In genomic region chr11:62553633-62554032, GRCm38 (mm10) we compare ENCODE assay signal across 8 mouse cellular contexts. TPM values are rescaled to one million over a fixed set of nuclear protein-coding genes. Genes with fewer than 3 reads are reported as not detected.
DNase-seq lines count a peak whose midpoint lies in the region; ATAC-seq and TF ChIP-seq lines count a peak whose summit lies in the region.

No protein-coding gene starts in this region.

- no peak overlapping the region for H3K27ac ChIP-seq in kidney, embryonic 15.5 days
- no peak overlapping the region for H3K27ac ChIP-seq in cortical plate, adult 2 months (ENCODE audit: insufficient read depth, low read length)
- no peak overlapping the region for H3K27ac ChIP-seq in hindbrain, embryonic 16.5 days (ENCODE audit: low read depth, low read length)
- H3K27ac ChIP-seq in midbrain, embryonic 16.5 days (ENCODE audit: low read length): no peak overlapping the region

- H3K4me2 ChIP-seq in kidney, embryonic 15.5 days: peak overlapping the region; percentile 90
- H3K4me2 ChIP-seq in hindbrain, embryonic 16.5 days (ENCODE audit: low read length): peak overlapping the region; percentile 80
- H3K4me2 ChIP-seq in midbrain, embryonic 16.5 days (ENCODE audit: low read length): peak overlapping the region; percentile 99

- ATAC-seq in kidney, embryonic 15.5 days (replicated peaks; ENCODE audit: low FRiP score): no peak
- ATAC-seq in hindbrain, embryonic 16.5 days: no peak
- ATAC-seq in midbrain, embryonic 16.5 days: no peak

- H3K27me3 ChIP-seq in kidney, embryonic 15.5 days: no peaks in the 10 kb centered on the region
- no peaks in the 10 kb centered on the region for H3K27me3 ChIP-seq in hindbrain, embryonic 16.5 days (replicated peaks; ENCODE audit: control insufficient read depth, insufficient read depth, low read length)
- no peaks in the 10 kb centered on the region for H3K27me3 ChIP-seq in midbrain, embryonic 16.5 days (ENCODE audit: control insufficient read depth, insufficient read depth, low read depth, low read length)

- H3K9me3 ChIP-seq in kidney, embryonic 15.5 days (replicated peaks): no peaks in the 10 kb centered on the region
- H3K9me3 ChIP-seq in hindbrain, embryonic 16.5 days (ENCODE audit: control insufficient read depth, low read length): no peaks in the 10 kb centered on the region
- no peaks in the 10 kb centered on the region for H3K9me3 ChIP-seq in midbrain, embryonic 16.5 days (replicated peaks; ENCODE audit: control insufficient read depth, low read length, poor library complexity, severe bottlenecking)

- no peak for TF ChIP-seq POLR2A in cortical plate, adult 2 months (IDR thresholded peaks at IDR 0.05; ENCODE audit: extremely low read depth, insufficient read depth, low read length)

- TF ChIP-seq CTCF in cortical plate, adult 2 months (IDR thresholded peaks at IDR 0.05; ENCODE audit: extremely low read depth, insufficient read depth, low read length): no peak

- peaks cover 35% of the 10 kb centered on the region for H3K4me1 ChIP-seq in kidney, embryonic 15.5 days
- H3K4me1 ChIP-seq in cortical plate, adult 2 months (ENCODE audit: control insufficient read depth, insufficient read depth, low read length): peaks cover 5% of the 10 kb centered on the region; the same call in 1 of the 2 replicates
- H3K4me1 ChIP-seq in hindbrain, embryonic 16.5 days (ENCODE audit: control insufficient read depth, insufficient read depth, low read depth, low read length): peaks cover 27% of the 10 kb centered on the region
- H3K4me1 ChIP-seq in midbrain, embryonic 16.5 days (ENCODE audit: control insufficient read depth, insufficient read depth, low read length): peaks cover 44% of the 10 kb centered on the region

- WGBS in kidney, embryonic 15.5 days: 80% methylated on average over 5 of the region's 5 CpGs
- WGBS in hindbrain, embryonic 16.5 days: 84% methylated on average over 5 of the region's 5 CpGs
- WGBS in midbrain, embryonic 16.5 days: 80% methylated on average over 5 of the region's 5 CpGs

- H3K4me3 ChIP-seq in kidney, embryonic 15.5 days (replicated peaks): peak overlapping the region; percentile 52
- H3K4me3 ChIP-seq in cortical plate, adult 2 months (ENCODE audit: insufficient read depth, low read length): peak overlapping the region; percentile 47
- peak overlapping the region; percentile 48 for H3K4me3 ChIP-seq in hindbrain, embryonic 16.5 days (ENCODE audit: low read length)
- peak overlapping the region; percentile 53 for H3K4me3 ChIP-seq in midbrain, embryonic 16.5 days (ENCODE audit: low read depth, low read length)

- no peak for DNase-seq in kidney, postnatal 36 days
- DNase-seq in urinary bladder, postnatal 10 days (ENCODE audit: low spot score): no peak
- no peak for DNase-seq in retina, postnatal 1 day
- DNase-seq in left cerebral cortex, postnatal 10 days (ENCODE audit: extremely low spot score in 1 of 2, low spot score in 2 of 2): no peak

- peaks cover 26% of the 10 kb centered on the region for H3K36me3 ChIP-seq in kidney, embryonic 15.5 days
- H3K36me3 ChIP-seq in hindbrain, embryonic 16.5 days (ENCODE audit: control insufficient read depth, insufficient read depth, low read length): peaks cover 10% of the 10 kb centered on the region
- no peaks in the 10 kb centered on the region for H3K36me3 ChIP-seq in midbrain, embryonic 16.5 days (ENCODE audit: control insufficient read depth, insufficient read depth, low read length)

- intact Hi-C loops in left cerebral cortex, postnatal 10 days (cut with DNase I): no loop called here

- peak overlapping the region; percentile 53 for H3K9ac ChIP-seq in kidney, embryonic 15.5 days
- peak overlapping the region; percentile 27 for H3K9ac ChIP-seq in hindbrain, embryonic 16.5 days (ENCODE audit: low read depth, low read length)
- H3K9ac ChIP-seq in midbrain, embryonic 16.5 days (ENCODE audit: low read depth, low read length): peak overlapping the region; percentile 66; the same call in 1 of the 2 replicates

RNA-seq across cellular contexts. Expression of gene Ubb, which starts 2.7 kb away (rescaled TPM):
- 3,192 and 3,248 TPM in 2 replicates for polyA plus RNA-seq in kidney, embryonic 15.5 days (2015; fragmentation: Nextera tagmentation; extraction: Ambion mirVana)
- 3,210 and 3,262 TPM in 2 replicates for polyA plus RNA-seq in cortical plate, adult 2 months (2012; rRNA removed)
- 4,470 and 4,568 TPM in 2 replicates for polyA plus RNA-seq in hindbrain, embryonic 16.5 days (2015; fragmentation: Nextera tagmentation; extraction: Ambion mirVana)
- 4,809 and 4,815 TPM in 2 replicates for polyA plus RNA-seq in midbrain, embryonic 16.5 days (2015; fragmentation: Nextera tagmentation; extraction: Ambion mirVana)
- 1,000 to 10,000 TPM; 1,760 to 1,780 TPM for total RNA-seq in left cerebral cortex, postnatal 10 days (2021)

RNA-seq across cellular contexts. Expression of gene Cenpv, which starts 14.6 kb away (rescaled TPM):
- polyA plus RNA-seq in kidney, embryonic 15.5 days (2015; fragmentation: Nextera tagmentation; extraction: Ambion mirVana): 19.4 and 20.0 TPM in 2 replicates
- polyA plus RNA-seq in cortical plate, adult 2 months (2012; rRNA removed): 57.3 and 65.1 TPM in 2 replicates
- 23.8 and 50.7 TPM in 2 replicates for polyA plus RNA-seq in hindbrain, embryonic 16.5 days (2015; fragmentation: Nextera tagmentation; extraction: Ambion mirVana)
- 51.2 and 54.4 TPM in 2 replicates for polyA plus RNA-seq in midbrain, embryonic 16.5 days (2015; fragmentation: Nextera tagmentation; extraction: Ambion mirVana)
- total RNA-seq in left cerebral cortex, postnatal 10 days (2021): 10 to 100 TPM; 38.0 to 42.0 TPM

RNA-seq across cellular contexts. Expression of gene Trpv2, which starts 20.7 kb away (rescaled TPM):
- polyA plus RNA-seq in kidney, embryonic 15.5 days (2015; fragmentation: Nextera tagmentation; extraction: Ambion mirVana): 3.5 and 6.4 TPM in 2 replicates
- polyA plus RNA-seq in cortical plate, adult 2 months (2012; rRNA removed): 23.4 and 23.5 TPM in 2 replicates
- polyA plus RNA-seq in hindbrain, embryonic 16.5 days (2015; fragmentation: Nextera tagmentation; extraction: Ambion mirVana): 35.3 and 36.6 TPM in 2 replicates
- 43.5 and 43.7 TPM in 2 replicates for polyA plus RNA-seq in midbrain, embryonic 16.5 days (2015; fragmentation: Nextera tagmentation; extraction: Ambion mirVana)
- total RNA-seq in left cerebral cortex, postnatal 10 days (2021): 10 to 100 TPM; 27.8 to 30.0 TPM
